Mouse (Mus musculus) c-Kit-positive CD71-positive TER-119-positive erythroid progenitor cells, embryonic 14.5 days (primary cell): Measurements from ENCODE around the gene Wdr13.
"Not testable (repeated sequence)": the region's sequence is repeated elsewhere in the genome, so short reads cannot be mapped to it uniquely, and the experiment has no call there.

Experiments used
- DNase-seq: peaks from one replicate; pipeline ENCODE4 v3.0.0-alpha.2; 2013; ENCODE audit warnings: low spot score

The Wdr13 gene

GRCm38 (mm10) chrX:8105019-8105418 is 27.7 kb downstream of the Wdr13 start:
- DNase-seq = no peak

GRCm38 (mm10) chrX:8102213-8102668 is 30.5 kb downstream of the Wdr13 start:
- peak; percentile 73 for DNase-seq

GRCm38 (mm10) chrX:8101017-8101416 is 31.7 kb downstream of the Wdr13 start:
- DNase-seq = no peak

GRCm38 (mm10) chrX:8099435-8099834 is 33.3 kb downstream of the Wdr13 start:
- DNase-seq = no peak

- DNase-seq = peak; percentile 92
These were observed 35.9 kb downstream of the Wdr13 start for GRCm38 (mm10) chrX:8096787-8097242.

GRCm38 (mm10) chrX:8096068-8096786 is 36.5 kb downstream of the Wdr13 start:
- DNase-seq = not testable (repeated sequence)

- no peak for DNase-seq
These were observed 37.1 kb downstream of the Wdr13 start for GRCm38 (mm10) chrX:8095546-8095945.

- DNase-seq = not testable (repeated sequence)
These were observed 41.7 kb downstream of the Wdr13 start for GRCm38 (mm10) chrX:8090954-8091347.

GRCm38 (mm10) chrX:8090346-8090953 is 42.2 kb downstream of the Wdr13 start, which contains the start of gene Was:
Gene Was (minus strand): TSS chrX:8090498.
- no peak for DNase-seq

- no peak for DNase-seq
These were observed 42.9 kb downstream of the Wdr13 start for GRCm38 (mm10) chrX:8089746-8090145.

- no peak for DNase-seq
These were observed 47.1 kb downstream of the Wdr13 start for GRCm38 (mm10) chrX:8085611-8086010.

- DNase-seq = no peak
These were observed 47.9 kb downstream of the Wdr13 start for GRCm38 (mm10) chrX:8084771-8085259.

- peak; percentile 28 for DNase-seq
These were observed 57.6 kb downstream of the Wdr13 start for GRCm38 (mm10) chrX:8075104-8075503.

- peak; percentile 89 for DNase-seq
These were observed 58.2 kb downstream of the Wdr13 start, which contains the start of gene Suv39h1 for GRCm38 (mm10) chrX:8074430-8075014. Gene Suv39h1 (minus strand): TSS chrX:8074760.

GRCm38 (mm10) chrX:8073881-8074429 is 58.7 kb downstream of the Wdr13 start:
- DNase-seq = peak; percentile 26
